Mouse (Mus musculus) hindbrain, embryonic 13.5 days (tissue): ENCODE measurements around the gene Poglut1. TPM values are rescaled to one million over a fixed set of nuclear protein-coding genes. Genes with fewer than 3 reads are reported as not detected.

Source experiments
- ATAC-seq: fragments of 200-750 bp; cut with Nextera tagmentation; 2 replicates; pipeline ENCODE4 v1.8.0; 2017; ENCODE audit warnings: moderate TSS enrichment; ENCODE audit not compliant: low FRiP score
- H3K27ac ChIP-seq: fragments of 300-500 bp; sonication (generic); 2 replicates; pipeline ENCODE4 v1.5.1; 2015; ENCODE audit warnings: inconsistent platforms, mild to moderate bottlenecking, moderate library complexity
- H3K27me3 ChIP-seq: fragments of 300-500 bp; sonication (generic); 2 replicates; pipeline ENCODE4 v1.6.1; 2015; ENCODE audit warnings: mild to moderate bottlenecking, inconsistent platforms
- H3K36me3 ChIP-seq: fragments of 300-500 bp; sonication (generic); 2 replicates; pipeline ENCODE4 v1.6.1; 2015; ENCODE audit warnings: mild to moderate bottlenecking, inconsistent platforms
- H3K4me1 ChIP-seq: fragments of 300-500 bp; sonication (generic); replicated peaks from 2 replicates; pipeline ENCODE4 v1.6.1; 2015; ENCODE audit warnings: inconsistent platforms
- H3K4me2 ChIP-seq: fragments of 300-500 bp; sonication (generic); 2 replicates; pipeline ENCODE4 v1.6.1; 2015; ENCODE audit warnings: inconsistent platforms, mild to moderate bottlenecking, moderate library complexity
- H3K4me3 ChIP-seq: fragments of 300-500 bp; sonication (generic); 2 replicates; pipeline ENCODE4 v1.5.1; 2015; ENCODE audit warnings: mild to moderate bottlenecking, inconsistent platforms
- H3K9ac ChIP-seq: fragments of 300-500 bp; sonication (generic); 2 replicates; pipeline ENCODE4 v1.6.1; 2015; ENCODE audit warnings: mild to moderate bottlenecking, inconsistent platforms
- H3K9me3 ChIP-seq: fragments of 300-500 bp; sonication (generic); 2 replicates; pipeline ENCODE4 v1.6.1; 2016; ENCODE audit warnings: inconsistent platforms
- WGBS: fragments of 180-500 bp; shearing (Covaris S2); methylation state at CpG from one replicate; pipeline ENCODE4 v1.1.7; 2015; 5-methylcytosine and 5-hydroxymethylcytosine counted together
- polyA plus RNA-seq: library from polyadenylated mRNA; unstranded; fragments of >200 nt; fragmentation: Nextera tagmentation; extraction: Ambion mirVana; gene quantifications from 2 replicates; pipeline ENCODE4 v1.2.1, GENCODE M21; 2015

The Poglut1 gene
- 62.0 and 66.7 TPM in 2 replicates for polyA plus RNA-seq

GRCm38 (mm10) chr16:38549479-38550396, at the start of gene Poglut1:
TSS of gene Poglut1 (minus strand) at chr16:38550258.
- Histone ChIP-seq H3K9me3 (no peaks in the 10 kb centered on the region), H3K4me2 (peak within 1 kb of the TSS; percentile 77), H3K9ac (peak within 1 kb of the TSS; percentile 95), H3K36me3 (peaks cover 22% of the 10 kb centered on the region), H3K27ac (peak within 1 kb of the TSS; percentile 88), H3K4me1 (peaks cover 22% of the 10 kb centered on the region), H3K4me3 (peak within 1 kb of the TSS; percentile 86), H3K27me3 (peaks cover 26% of the 10 kb centered on the region)
- ATAC-seq = peak; percentile 95
- 3% methylated on average over 54 of the region's 54 CpGs for WGBS

- 81% methylated on average over 11 of the region's 11 CpGs for WGBS
- H3K36me3 ChIP-seq = peaks cover 16% of the 10 kb centered on the region
- H3K27me3 ChIP-seq = no peaks in the 10 kb centered on the region
- H3K4me1 ChIP-seq = 0 out of 2 replicates have a peak, but pooled peaks cover 5% of the 10 kb centered on the region
- no peak overlapping the region for H3K27ac ChIP-seq
- H3K4me2 ChIP-seq = no peak overlapping the region
- no peak overlapping the region for H3K9ac ChIP-seq
- ATAC-seq = no peak
- no peak overlapping the region for H3K4me3 ChIP-seq
- no peaks in the 10 kb centered on the region for H3K9me3 ChIP-seq
Observed at GRCm38 (mm10) chr16:38598986-38599680, 49.1 kb upstream of the Poglut1 start.

- H3K9me3 ChIP-seq = no peaks in the 10 kb centered on the region
- peaks cover 27% of the 10 kb centered on the region for H3K36me3 ChIP-seq
- H3K4me3 ChIP-seq = no peak overlapping the region
- H3K4me2 ChIP-seq = no peak overlapping the region
- WGBS = 99% methylated on average over 2 of the region's 2 CpGs
- H3K27ac ChIP-seq = no peak overlapping the region
- no peaks in the 10 kb centered on the region for H3K27me3 ChIP-seq
- ATAC-seq = no peak
- H3K4me1 ChIP-seq = no peaks in the 10 kb centered on the region
- H3K9ac ChIP-seq = no peak overlapping the region
Observed at GRCm38 (mm10) chr16:38596651-38597050, 46.6 kb upstream of the Poglut1 start.

- no peaks in the 10 kb centered on the region for H3K4me1 ChIP-seq
- H3K36me3 ChIP-seq = peaks cover 32% of the 10 kb centered on the region
- no peak overlapping the region for H3K9ac ChIP-seq
- 91% methylated on average over 2 of the region's 2 CpGs for WGBS
- H3K27me3 ChIP-seq = no peaks in the 10 kb centered on the region
- no peak overlapping the region for H3K4me3 ChIP-seq
- ATAC-seq = no peak
- H3K4me2 ChIP-seq = no peak overlapping the region
- H3K9me3 ChIP-seq = no peaks in the 10 kb centered on the region
- no peak overlapping the region for H3K27ac ChIP-seq
Observed at GRCm38 (mm10) chr16:38596099-38596498, 46.0 kb upstream of the Poglut1 start.

- no peak overlapping the region for H3K4me2 ChIP-seq
- peaks cover 43% of the 10 kb centered on the region for H3K36me3 ChIP-seq
- WGBS = 98% methylated on average over 1 of the region's 1 CpGs
- no peaks in the 10 kb centered on the region for H3K27me3 ChIP-seq
- ATAC-seq = no peak
- H3K4me1 ChIP-seq = no peaks in the 10 kb centered on the region
- H3K9ac ChIP-seq = no peak overlapping the region
- no peak overlapping the region for H3K4me3 ChIP-seq
- H3K27ac ChIP-seq = no peak overlapping the region
- no peaks in the 10 kb centered on the region for H3K9me3 ChIP-seq
Observed at GRCm38 (mm10) chr16:38594435-38594834, 44.4 kb upstream of the Poglut1 start.

GRCm38 (mm10) chr16:38592946-38593345, 42.9 kb upstream of the Poglut1 start:
- no peaks in the 10 kb centered on the region for H3K9me3 ChIP-seq
- no peak overlapping the region for H3K4me3 ChIP-seq
- H3K4me2 ChIP-seq = no peak overlapping the region
- H3K27ac ChIP-seq = no peak overlapping the region
- 96% methylated on average over 4 of the region's 4 CpGs for WGBS
- H3K9ac ChIP-seq = no peak overlapping the region
- H3K4me1 ChIP-seq = no peaks in the 10 kb centered on the region
- no peaks in the 10 kb centered on the region for H3K27me3 ChIP-seq
- peaks cover 58% of the 10 kb centered on the region for H3K36me3 ChIP-seq
- ATAC-seq = no peak

- H3K27me3 ChIP-seq = no peaks in the 10 kb centered on the region
- no peak overlapping the region for H3K9ac ChIP-seq
- peaks cover 66% of the 10 kb centered on the region for H3K36me3 ChIP-seq
- H3K4me2 ChIP-seq = no peak overlapping the region
- ATAC-seq = no peak
- no peaks in the 10 kb centered on the region for H3K4me1 ChIP-seq
- H3K4me3 ChIP-seq = no peak overlapping the region
- 87% methylated on average over 12 of the region's 12 CpGs for WGBS
- H3K27ac ChIP-seq = no peak overlapping the region
- H3K9me3 ChIP-seq = no peaks in the 10 kb centered on the region
Observed at GRCm38 (mm10) chr16:38592026-38592678, 42.1 kb upstream of the Poglut1 start.

GRCm38 (mm10) chr16:38591506-38591905, 41.4 kb upstream of the Poglut1 start:
- no peak overlapping the region for H3K9ac ChIP-seq
- H3K9me3 ChIP-seq = no peaks in the 10 kb centered on the region
- H3K4me2 ChIP-seq = no peak overlapping the region
- ATAC-seq = no peak
- H3K36me3 ChIP-seq = peaks cover 73% of the 10 kb centered on the region
- H3K4me3 ChIP-seq = no peak overlapping the region
- no peaks in the 10 kb centered on the region for H3K4me1 ChIP-seq
- WGBS = 87% methylated on average over 3 of the region's 3 CpGs
- no peak overlapping the region for H3K27ac ChIP-seq
- no peaks in the 10 kb centered on the region for H3K27me3 ChIP-seq

GRCm38 (mm10) chr16:38587572-38587971, 37.5 kb upstream of the Poglut1 start:
- H3K27ac ChIP-seq = no peak overlapping the region
- H3K36me3 ChIP-seq = peaks cover 91% of the 10 kb centered on the region

GRCm38 (mm10) chr16:38587163-38587562, 37.1 kb upstream of the Poglut1 start:
- WGBS = 92% methylated on average over 5 of the region's 5 CpGs
- no peak for ATAC-seq
- Histone ChIP-seq H3K27ac (no peak overlapping the region), H3K4me3 (no peak overlapping the region), H3K36me3 (peaks cover 90% of the 10 kb centered on the region), H3K4me2 (no peak overlapping the region), H3K4me1 (no peaks in the 10 kb centered on the region), H3K27me3 (no peaks in the 10 kb centered on the region), H3K9ac (no peak overlapping the region), H3K9me3 (no peaks in the 10 kb centered on the region)

More at GRCm38 (mm10) chr16:38587572-38587971, 37.5 kb upstream of the Poglut1 start:
- Histone ChIP-seq H3K4me1 (no peaks in the 10 kb centered on the region), H3K27me3 (no peaks in the 10 kb centered on the region), H3K4me3 (no peak overlapping the region), H3K4me2 (no peak overlapping the region), H3K9me3 (no peaks in the 10 kb centered on the region), H3K9ac (no peak overlapping the region)
- no peak for ATAC-seq
- 86% methylated on average over 4 of the region's 4 CpGs for WGBS

GRCm38 (mm10) chr16:38585186-38585585, 35.1 kb upstream of the Poglut1 start:
- no peak for ATAC-seq
- Histone ChIP-seq H3K36me3 (peaks cover 86% of the 10 kb centered on the region), H3K27ac (no peak overlapping the region), H3K4me3 (no peak overlapping the region), H3K9ac (no peak overlapping the region), H3K27me3 (no peaks in the 10 kb centered on the region), H3K9me3 (no peaks in the 10 kb centered on the region), H3K4me1 (no peaks in the 10 kb centered on the region), H3K4me2 (no peak overlapping the region)
- 94% methylated on average over 5 of the region's 5 CpGs for WGBS

GRCm38 (mm10) chr16:38584761-38585160, 34.7 kb upstream of the Poglut1 start:
- Histone ChIP-seq H3K9me3 (no peaks in the 10 kb centered on the region), H3K27ac (no peak overlapping the region), H3K27me3 (no peaks in the 10 kb centered on the region), H3K4me2 (no peak overlapping the region), H3K4me3 (no peak overlapping the region), H3K9ac (no peak overlapping the region), H3K4me1 (no peaks in the 10 kb centered on the region), H3K36me3 (peaks cover 81% of the 10 kb centered on the region)
- ATAC-seq = no peak
- WGBS = 94% methylated on average over 7 of the region's 7 CpGs
